Mouse (Mus musculus) embryo, embryonic 11 days (tissue): Measurements from ENCODE around the gene Sorcs2.

Experiments used
- DNase-seq: peaks from one replicate; pipeline ENCODE4 v3.0.0-alpha.2; 2015

Sorcs2 gene

GRCm38 (mm10) chr5:36043154-36043553 lies 354.8 kb downstream of the Sorcs2 start:
- DNase-seq: no peak

GRCm38 (mm10) chr5:36041756-36042155 lies 356.2 kb downstream of the Sorcs2 start:
- no peak for DNase-seq

- DNase-seq: no peak
These were observed 356.7 kb downstream of the Sorcs2 start for GRCm38 (mm10) chr5:36041236-36041562.

- DNase-seq: no peak
These were observed 357.3 kb downstream of the Sorcs2 start for GRCm38 (mm10) chr5:36040398-36041235.

GRCm38 (mm10) chr5:36039596-36039995 lies 358.3 kb downstream of the Sorcs2 start:
- no peak for DNase-seq

GRCm38 (mm10) chr5:36033531-36034426 lies 364.2 kb downstream of the Sorcs2 start:
- DNase-seq: peak; percentile 83

GRCm38 (mm10) chr5:36025076-36025475 lies 372.9 kb downstream of the Sorcs2 start:
- no peak for DNase-seq

- no peak for DNase-seq
These were observed 373.8 kb downstream of the Sorcs2 start for GRCm38 (mm10) chr5:36024003-36024685.

GRCm38 (mm10) chr5:36022361-36022760 lies 375.6 kb downstream of the Sorcs2 start:
- DNase-seq: peak; percentile 7

GRCm38 (mm10) chr5:36021091-36021490 lies 376.8 kb downstream of the Sorcs2 start:
- DNase-seq: no peak

- DNase-seq: peak; percentile 22
These were observed 379.6 kb downstream of the Sorcs2 start for GRCm38 (mm10) chr5:36018366-36018765.

- DNase-seq: no peak
These were observed 388.5 kb downstream of the Sorcs2 start for GRCm38 (mm10) chr5:36009405-36009804.

- no peak for DNase-seq
These were observed 390.3 kb downstream of the Sorcs2 start for GRCm38 (mm10) chr5:36007649-36008048.

GRCm38 (mm10) chr5:36006586-36006985 lies 391.4 kb downstream of the Sorcs2 start:
- DNase-seq: no peak

GRCm38 (mm10) chr5:36006106-36006505 lies 391.8 kb downstream of the Sorcs2 start:
- DNase-seq: no peak

- no peak for DNase-seq
These were observed 394.1 kb downstream of the Sorcs2 start for GRCm38 (mm10) chr5:36003797-36004196.

- no peak for DNase-seq
These were observed 407.8 kb downstream of the Sorcs2 start for GRCm38 (mm10) chr5:35989986-35990735.

- DNase-seq: no peak
These were observed 408.4 kb downstream of the Sorcs2 start for GRCm38 (mm10) chr5:35989506-35989905.

GRCm38 (mm10) chr5:35988085-35988484 lies 409.9 kb downstream of the Sorcs2 start:
- no peak for DNase-seq

GRCm38 (mm10) chr5:35985611-35986010 lies 412.3 kb downstream of the Sorcs2 start:
- no peak for DNase-seq

- DNase-seq: peak; percentile 82
These were observed 416.0 kb downstream of the Sorcs2 start for GRCm38 (mm10) chr5:35981976-35982375.

GRCm38 (mm10) chr5:35981341-35981740 lies 416.6 kb downstream of the Sorcs2 start:
- no peak for DNase-seq

GRCm38 (mm10) chr5:35980542-35980941 lies 417.4 kb downstream of the Sorcs2 start:
- DNase-seq: no peak
